Mouse (Mus musculus) kidney, embryonic 15.5 days (tissue): ENCODE measurements around the gene Fzd7. TPM values are rescaled to one million over a fixed set of nuclear protein-coding genes. Genes with fewer than 3 reads are reported as not detected.
A peak's percentile ranks its signal among the peaks of the same experiment; 100 is the strongest.

ENCODE experiments used
- ATAC-seq: fragments of 200-750 bp; cut with Nextera tagmentation; replicated peaks from 2 replicates; pipeline ENCODE4 v1.8.0; 2017; ENCODE audit warnings: moderate TSS enrichment; ENCODE audit not compliant: low FRiP score
- H3K27ac ChIP-seq: fragments of 300-500 bp; sonication (generic); 2 replicates; pipeline ENCODE4 v1.5.1; 2015; ENCODE audit warnings: mild to moderate bottlenecking, inconsistent platforms
- H3K27me3 ChIP-seq: fragments of 300-500 bp; sonication (generic); 2 replicates; pipeline ENCODE4 v1.6.1; 2015; ENCODE audit warnings: inconsistent platforms
- H3K36me3 ChIP-seq: fragments of 300-500 bp; sonication (generic); 2 replicates; pipeline ENCODE4 v1.6.1; 2015; ENCODE audit warnings: inconsistent platforms
- H3K4me1 ChIP-seq: fragments of 300-500 bp; sonication (generic); 2 replicates; pipeline ENCODE4 v1.6.1; 2015; ENCODE audit warnings: inconsistent platforms
- H3K4me2 ChIP-seq: fragments of 300-500 bp; sonication (generic); 2 replicates; pipeline ENCODE4 v1.6.1; 2015; ENCODE audit warnings: moderate library complexity, mild to moderate bottlenecking, inconsistent platforms
- H3K4me3 ChIP-seq: fragments of 300-500 bp; sonication (generic); replicated peaks from 2 replicates; pipeline ENCODE4 v1.5.1; 2015; ENCODE audit warnings: mild to moderate bottlenecking, inconsistent platforms
- H3K9ac ChIP-seq: fragments of 300-500 bp; sonication (generic); 2 replicates; pipeline ENCODE4 v1.6.1; 2015; ENCODE audit warnings: mild to moderate bottlenecking, inconsistent platforms
- H3K9me3 ChIP-seq: fragments of 300-500 bp; sonication (generic); replicated peaks from 2 replicates; pipeline ENCODE4 v1.6.1; 2016; ENCODE audit warnings: inconsistent platforms
- WGBS: fragments of 180-500 bp; shearing (Covaris S2); methylation state at CpG from one replicate; pipeline ENCODE4 v1.1.7; 2015; ENCODE audit warnings: mixed read lengths; 5-methylcytosine and 5-hydroxymethylcytosine counted together
- polyA plus RNA-seq: library from polyadenylated mRNA; unstranded; fragments of >200 nt; fragmentation: Nextera tagmentation; extraction: Ambion mirVana; gene quantifications from 2 replicates; pipeline ENCODE4 v1.2.1, GENCODE M21; 2015

The Fzd7 gene
- polyA plus RNA-seq, 1 experiment from 2014 or later: 19.5 TPM

- Histone ChIP-seq H3K9ac (no peak overlapping the region), H3K4me2 (no peak overlapping the region), H3K27ac (no peak overlapping the region), H3K36me3 (no peaks in the 10 kb centered on the region), H3K4me1 (peaks cover 34% of the 10 kb centered on the region), H3K4me3 (no peak overlapping the region), H3K27me3 (no peaks in the 10 kb centered on the region; the same call in 1 of the 2 replicates), H3K9me3 (no peaks in the 10 kb centered on the region)
- WGBS: 10% methylated on average over 9 of the region's 11 CpGs
- ATAC-seq: no peak; the same call in 1 of the 2 replicates
These were observed 9.7 kb upstream of the Fzd7 start for GRCm38 (mm10) chr1:59472368-59473180.

DNA sequence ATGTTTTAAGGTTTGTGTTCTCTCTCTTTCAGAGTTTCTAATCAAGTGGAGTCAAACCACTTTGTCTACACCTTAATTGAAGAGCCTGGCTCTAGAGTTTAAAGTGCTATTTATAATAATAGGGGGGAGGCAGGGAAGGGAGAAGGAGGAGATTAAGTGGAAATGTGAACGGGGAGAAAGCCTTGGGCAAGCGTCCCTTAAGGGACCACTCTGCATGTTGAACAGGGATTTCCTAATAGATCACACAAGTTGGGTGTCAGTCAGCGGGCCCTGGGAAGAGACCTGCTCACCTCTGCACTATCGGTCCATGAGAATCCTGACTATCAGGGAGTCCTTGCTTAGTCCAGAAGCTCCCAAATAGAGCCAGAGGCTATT, 9.1 kb upstream of the Fzd7 start:
- 21% methylated on average over 4 of the region's 4 CpGs for WGBS

GRCm38 (mm10) chr1:59475618-59476017, 6.6 kb upstream of the Fzd7 start:
- H3K27ac ChIP-seq: no peak overlapping the region
- H3K4me3 ChIP-seq: no peak overlapping the region
- H3K9ac ChIP-seq: no peak overlapping the region
- no peak overlapping the region for H3K4me2 ChIP-seq
- H3K36me3 ChIP-seq: no peaks in the 10 kb centered on the region
- H3K9me3 ChIP-seq: no peaks in the 10 kb centered on the region
- H3K4me1 ChIP-seq: peaks cover 44% of the 10 kb centered on the region
- ATAC-seq: no peak; the same call in 1 of the 2 replicates
- WGBS: 22% methylated on average over 2 of the region's 2 CpGs
- H3K27me3 ChIP-seq: no peaks in the 10 kb centered on the region

More for the DNA sequence above, 9.1 kb upstream of the Fzd7 start:
- H3K36me3 ChIP-seq: no peaks in the 10 kb centered on the region
- no peaks in the 10 kb centered on the region for H3K9me3 ChIP-seq
- H3K27me3 ChIP-seq: no peaks in the 10 kb centered on the region; the same call in 1 of the 2 replicates
- H3K4me2 ChIP-seq: no peak overlapping the region
- H3K27ac ChIP-seq: no peak overlapping the region
- peaks cover 34% of the 10 kb centered on the region for H3K4me1 ChIP-seq
- H3K4me3 ChIP-seq: no peak overlapping the region
- ATAC-seq: no peak
- H3K9ac ChIP-seq: no peak overlapping the region

GRCm38 (mm10) chr1:59478911-59479310, 3.3 kb upstream of the Fzd7 start:
- Histone ChIP-seq H3K4me2 (no peak overlapping the region), H3K4me1 (peaks cover 42% of the 10 kb centered on the region), H3K4me3 (no peak overlapping the region), H3K27me3 (no peaks in the 10 kb centered on the region), H3K9ac (no peak overlapping the region), H3K9me3 (no peaks in the 10 kb centered on the region), H3K36me3 (no peaks in the 10 kb centered on the region), H3K27ac (no peak overlapping the region)
- WGBS: 50% methylated on average over 3 of the region's 3 CpGs
- ATAC-seq: no peak

GRCm38 (mm10) chr1:59480821-59481455, 1.3 kb upstream of the Fzd7 start:
- peaks cover 5% of the 10 kb centered on the region; the same call in 1 of the 2 replicates for H3K36me3 ChIP-seq
- peak overlapping the region; percentile 99 for H3K27ac ChIP-seq
- 5% methylated on average over 23 of the region's 23 CpGs for WGBS
- no peak for ATAC-seq
- H3K4me2 ChIP-seq: peak overlapping the region; percentile 83
- peak overlapping the region; percentile 41 for H3K9ac ChIP-seq
- no peaks in the 10 kb centered on the region for H3K27me3 ChIP-seq
- H3K4me1 ChIP-seq: peaks cover 53% of the 10 kb centered on the region
- H3K4me3 ChIP-seq: peak overlapping the region; percentile 87
- H3K9me3 ChIP-seq: no peaks in the 10 kb centered on the region

DNA sequence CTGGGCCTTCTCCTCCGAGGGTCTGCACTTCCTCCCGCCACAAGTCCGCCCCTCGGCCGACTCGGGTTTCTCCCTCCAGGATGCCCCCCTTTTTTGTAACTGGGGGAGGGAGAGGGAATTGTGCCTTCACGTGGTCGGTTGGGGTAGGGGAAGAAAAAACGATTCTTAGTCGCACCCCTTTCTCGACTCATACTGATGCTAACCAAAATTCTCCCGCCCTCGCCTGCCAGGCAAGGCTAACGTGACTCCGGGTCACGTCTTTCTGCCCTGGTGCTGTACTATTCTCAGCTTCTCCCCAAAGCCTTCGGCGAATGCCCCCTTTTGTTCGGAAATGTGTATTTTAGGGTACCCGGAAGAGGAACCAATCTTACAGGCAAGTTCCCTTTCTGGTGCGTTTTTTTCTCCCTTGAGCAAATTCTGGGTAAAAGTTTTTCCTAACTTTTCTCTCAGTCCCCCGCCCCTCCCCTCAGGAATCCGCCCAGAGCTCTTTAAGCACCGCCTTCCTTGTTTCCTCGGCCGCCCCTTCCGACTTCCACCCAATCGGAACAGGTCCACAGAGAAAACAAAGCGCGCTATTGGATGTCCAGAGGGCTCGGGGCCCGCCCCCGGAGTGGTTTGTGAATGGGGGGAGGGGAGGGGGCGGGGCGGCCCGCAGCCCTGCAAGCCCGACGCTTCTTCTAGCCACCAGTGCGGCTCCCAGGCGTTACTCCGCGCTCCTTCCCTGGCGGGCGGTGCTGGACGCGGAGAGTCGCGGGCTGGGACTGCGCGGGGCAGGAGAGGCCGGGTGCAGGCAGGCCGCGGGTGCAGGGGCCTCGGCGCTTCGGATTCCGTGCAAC, 550 bp upstream of the Fzd7 start:
- Histone ChIP-seq H3K9me3 (no peaks in the 10 kb centered on the region), H3K27ac (peak overlapping the region; percentile 99), H3K4me1 (peaks cover 59% of the 10 kb centered on the region), H3K4me2 (peak overlapping the region; percentile 83), H3K27me3 (no peaks in the 10 kb centered on the region), H3K4me3 (peak overlapping the region; percentile 87), H3K36me3 (peaks cover 5% of the 10 kb centered on the region; the same call in 1 of the 2 replicates), H3K9ac (peak overlapping the region; percentile 93)
- ATAC-seq: peak; percentile 95
- under 1% methylated on average over 57 of the region's 57 CpGs for WGBS

GRCm38 (mm10) chr1:59482696-59483520, 684 bp downstream of the Fzd7 start:
- 0 out of 2 replicates have a peak, but pooled peaks have one; percentile 3 for ATAC-seq

GRCm38 (mm10) chr1:59483521-59484245, 1.5 kb downstream of the Fzd7 start:
- Histone ChIP-seq H3K36me3 (peaks cover 8% of the 10 kb centered on the region; the same call in 1 of the 2 replicates), H3K4me2 (peak overlapping the region; percentile 83), H3K27ac (peak overlapping the region; percentile 99), H3K27me3 (no peaks in the 10 kb centered on the region), H3K4me3 (peak overlapping the region; percentile 87), H3K9me3 (no peaks in the 10 kb centered on the region), H3K4me1 (peaks cover 76% of the 10 kb centered on the region), H3K9ac (peak overlapping the region; percentile 93)
- peak; percentile 35 for ATAC-seq
- 1% methylated on average over 46 of the region's 46 CpGs for WGBS

More at GRCm38 (mm10) chr1:59482696-59483520, 684 bp downstream of the Fzd7 start:
- Histone ChIP-seq H3K9me3 (no peaks in the 10 kb centered on the region), H3K27me3 (no peaks in the 10 kb centered on the region), H3K9ac (peak overlapping the region; percentile 93), H3K4me2 (peak overlapping the region; percentile 83), H3K4me3 (peak overlapping the region; percentile 87), H3K27ac (peak overlapping the region; percentile 99), H3K4me1 (peaks cover 70% of the 10 kb centered on the region), H3K36me3 (peaks cover 5% of the 10 kb centered on the region; the same call in 1 of the 2 replicates)
- WGBS: under 1% methylated on average over 87 of the region's 88 CpGs

DNA sequence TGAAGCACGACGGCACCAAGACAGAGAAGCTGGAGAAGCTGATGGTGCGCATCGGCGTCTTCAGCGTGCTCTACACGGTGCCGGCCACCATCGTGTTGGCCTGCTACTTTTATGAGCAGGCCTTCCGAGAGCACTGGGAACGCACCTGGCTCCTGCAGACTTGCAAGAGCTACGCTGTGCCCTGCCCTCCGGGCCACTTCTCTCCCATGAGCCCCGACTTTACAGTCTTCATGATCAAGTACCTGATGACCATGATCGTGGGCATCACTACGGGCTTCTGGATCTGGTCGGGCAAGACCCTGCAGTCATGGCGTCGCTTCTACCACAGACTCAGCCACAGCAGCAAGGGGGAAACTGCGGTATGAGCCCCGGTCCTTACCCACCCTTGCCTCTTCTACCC, 2.1 kb downstream of the Fzd7 start:
- 7% methylated on average over 21 of the region's 21 CpGs for WGBS
- peaks cover 76% of the 10 kb centered on the region for H3K4me1 ChIP-seq
- H3K4me2 ChIP-seq: peak overlapping the region; percentile 83
- H3K4me3 ChIP-seq: peak overlapping the region; percentile 87
- H3K9ac ChIP-seq: peak overlapping the region; percentile 93
- no peaks in the 10 kb centered on the region for H3K27me3 ChIP-seq
- ATAC-seq: no peak
- H3K9me3 ChIP-seq: no peaks in the 10 kb centered on the region
- H3K36me3 ChIP-seq: peaks cover 13% of the 10 kb centered on the region
- H3K27ac ChIP-seq: peak overlapping the region; percentile 99

- 12% methylated on average over 16 of the region's 16 CpGs for WGBS
- peaks cover 74% of the 10 kb centered on the region for H3K4me1 ChIP-seq
These were observed 2.9 kb downstream of the Fzd7 start for GRCm38 (mm10) chr1:59484791-59485785.

More at GRCm38 (mm10) chr1:59484791-59485785, 2.9 kb downstream of the Fzd7 start:
- H3K4me2 ChIP-seq: peak overlapping the region; percentile 83
- H3K9ac ChIP-seq: peak overlapping the region; percentile 93
- peak overlapping the region; percentile 99 for H3K27ac ChIP-seq
- no peaks in the 10 kb centered on the region for H3K27me3 ChIP-seq
- peaks cover 18% of the 10 kb centered on the region for H3K36me3 ChIP-seq
- no peak for ATAC-seq
- H3K4me3 ChIP-seq: peak overlapping the region; percentile 87
- no peaks in the 10 kb centered on the region for H3K9me3 ChIP-seq
